Mouse (Mus musculus) heart, embryonic 12.5 days (tissue): ENCODE results near the gene Lamtor1. TPM values are rescaled to one million over a fixed set of nuclear protein-coding genes. Genes with fewer than 3 reads are reported as not detected.

Experiments
- ATAC-seq: fragments of 200-750 bp; cut with Nextera tagmentation; 2 replicates; pipeline ENCODE4 v1.8.0; 2017; ENCODE audit warnings: moderate TSS enrichment, moderate library complexity; ENCODE audit not compliant: insufficient number of reproducible peaks, low FRiP score
- H3K27ac ChIP-seq: fragments of 300-500 bp; sonication (generic); 2 replicates; pipeline ENCODE4 v1.5.1; 2016; ENCODE audit warnings: mild to moderate bottlenecking, moderate library complexity; ENCODE audit not compliant: poor library complexity, severe bottlenecking
- H3K27me3 ChIP-seq: fragments of 300-500 bp; sonication (generic); replicated peaks from 2 replicates; pipeline ENCODE4 v1.6.1; 2016; ENCODE audit warnings: mild to moderate bottlenecking, moderate library complexity
- H3K36me3 ChIP-seq: fragments of 300-500 bp; sonication (generic); 2 replicates; pipeline ENCODE4 v1.6.1; 2016; ENCODE audit warnings: mild to moderate bottlenecking, moderate library complexity
- H3K4me1 ChIP-seq: fragments of 300-500 bp; sonication (generic); replicated peaks from 2 replicates; pipeline ENCODE4 v1.6.1; 2016; ENCODE audit warnings: mild to moderate bottlenecking
- H3K4me2 ChIP-seq: fragments of 300-500 bp; sonication (generic); 2 replicates; pipeline ENCODE4 v1.6.1; 2016; ENCODE audit warnings: mild to moderate bottlenecking, moderate library complexity
- H3K4me3 ChIP-seq: fragments of 300-500 bp; sonication (generic); 2 replicates; pipeline ENCODE4 v1.5.1; 2016; ENCODE audit warnings: mild to moderate bottlenecking
- H3K9ac ChIP-seq: fragments of 300-500 bp; sonication (generic); 2 replicates; pipeline ENCODE4 v1.6.1; 2016; ENCODE audit warnings: mild to moderate bottlenecking, moderate library complexity
- H3K9me3 ChIP-seq: fragments of 300-500 bp; sonication (generic); replicated peaks from 2 replicates; pipeline ENCODE4 v1.6.1; 2016; ENCODE audit warnings: mild to moderate bottlenecking, moderate library complexity
- WGBS: fragments of 180-500 bp; shearing (Covaris S2); methylation state at CpG from one replicate; pipeline ENCODE4 v1.1.7; 2016; 5-methylcytosine and 5-hydroxymethylcytosine counted together
- polyA plus RNA-seq: library from polyadenylated mRNA; unstranded; fragments of >200 nt; fragmentation: Nextera tagmentation; extraction: Ambion mirVana; gene quantifications from 2 replicates; pipeline ENCODE4 v1.2.1, GENCODE M21; 2016

The Lamtor1 gene
- polyA plus RNA-seq: 128 and 131 TPM in 2 replicates

DNA sequence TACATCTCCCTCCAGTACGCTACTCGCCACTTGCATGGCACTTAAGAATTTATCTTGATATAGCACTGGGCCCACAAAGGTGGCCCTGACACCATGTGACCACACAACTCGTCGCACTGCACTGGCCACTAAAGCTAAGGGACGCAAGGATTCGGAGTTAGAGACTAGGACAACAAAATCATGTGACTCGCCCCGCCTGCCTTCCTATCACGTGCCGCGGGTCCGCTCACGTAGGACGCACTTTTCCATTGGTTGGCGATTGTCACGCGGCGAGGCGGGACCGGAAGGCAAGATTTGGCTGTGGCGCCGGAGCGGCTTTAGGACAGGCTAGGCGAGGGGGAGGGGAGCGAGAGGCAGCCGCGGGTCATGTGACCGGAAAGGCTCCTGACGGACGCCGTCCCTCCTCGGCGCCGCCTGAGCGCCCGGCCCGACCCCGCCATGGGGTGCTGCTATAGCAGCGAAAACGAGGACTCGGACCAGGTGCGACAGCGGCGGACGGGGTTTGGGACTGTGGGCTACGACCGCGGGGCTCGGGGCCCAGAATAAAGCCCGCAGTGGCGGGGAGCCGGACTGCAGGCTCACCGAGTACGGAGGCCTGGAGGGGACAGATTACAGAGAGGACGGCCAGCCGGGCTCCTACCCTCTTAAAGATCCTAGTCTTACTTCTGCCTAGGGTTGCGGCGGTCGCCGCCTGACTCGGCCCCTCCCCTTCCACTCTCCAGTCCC, at the start of gene Lamtor1:
Lamtor1 (plus strand) TSS at position 344 of the 726 bp plus-strand sequence.
- Histone ChIP-seq H3K4me3 (peak within 1 kb of the TSS; percentile 96), H3K9ac (peak within 1 kb of the TSS; percentile 96), H3K9me3 (no peaks in the 10 kb centered on the region), H3K27ac (peak within 1 kb of the TSS; percentile 98), H3K36me3 (peaks cover 29% of the 10 kb centered on the region), H3K27me3 (no peaks in the 10 kb centered on the region), H3K4me1 (peaks cover 29% of the 10 kb centered on the region), H3K4me2 (peak within 1 kb of the TSS; percentile 81)
- ATAC-seq: peak; percentile 99
- under 1% methylated on average over 61 of the region's 61 CpGs for WGBS

DNA sequence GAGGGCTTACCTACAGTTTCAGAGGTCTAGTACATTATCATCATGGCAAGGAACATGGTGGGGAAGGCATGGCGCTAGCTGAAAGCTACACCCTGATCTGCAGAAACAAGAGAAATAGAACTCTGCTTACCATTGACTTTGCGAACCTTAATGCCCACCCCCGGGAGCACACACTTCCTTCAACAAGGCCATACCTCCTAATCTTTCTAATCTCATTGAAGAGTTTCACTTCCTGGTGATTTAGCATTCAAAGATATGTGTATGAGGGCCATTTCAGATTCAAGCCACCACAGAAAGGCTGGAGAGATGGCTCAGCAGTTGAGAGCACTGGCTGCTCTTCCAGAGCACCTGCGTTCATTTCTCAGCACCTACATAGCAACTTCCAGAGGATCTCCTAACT, 48.6 kb upstream of the Lamtor1 start, which contains the start of gene Folr2:
Folr2 (minus strand) TSS at position 101 of the 400 bp plus-strand sequence.
- Histone ChIP-seq H3K9me3 (no peaks in the 10 kb centered on the region), H3K27me3 (no peaks in the 10 kb centered on the region), H3K4me2 (no peak within 1 kb of the TSS), H3K9ac (no peak within 1 kb of the TSS), H3K27ac (no peak within 1 kb of the TSS), H3K4me3 (no peak within 1 kb of the TSS), H3K4me1 (no peaks in the 10 kb centered on the region), H3K36me3 (no peaks in the 10 kb centered on the region)
- WGBS: 86% methylated on average over 4 of the region's 4 CpGs
- ATAC-seq: no peak

DNA sequence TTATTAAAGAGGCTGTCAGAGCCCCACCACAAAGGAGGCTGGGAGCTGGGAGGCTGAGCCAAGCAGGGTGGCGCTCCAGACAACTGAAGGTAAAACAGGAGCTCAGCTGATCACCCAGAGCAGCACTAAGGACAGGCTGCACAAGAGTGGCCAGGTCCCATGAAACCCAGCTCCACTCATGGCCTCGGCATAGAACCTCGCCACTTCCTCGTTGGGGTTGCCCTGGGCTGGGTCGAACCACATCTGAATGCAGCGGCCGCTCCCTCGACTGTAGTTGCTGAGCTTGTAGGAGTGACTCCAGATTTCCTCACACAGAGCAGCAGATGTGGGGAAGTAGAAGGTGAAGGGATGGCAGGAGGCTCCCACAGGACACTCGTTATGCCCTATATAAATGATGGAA, 47.3 kb upstream of the Lamtor1 start:
- ATAC-seq: no peak
- Histone ChIP-seq H3K4me3 (no peak overlapping the region), H3K27ac (no peak overlapping the region), H3K4me1 (no peaks in the 10 kb centered on the region), H3K9me3 (no peaks in the 10 kb centered on the region), H3K27me3 (no peaks in the 10 kb centered on the region), H3K36me3 (no peaks in the 10 kb centered on the region), H3K4me2 (no peak overlapping the region), H3K9ac (no peak overlapping the region)
- 77% methylated on average over 9 of the region's 9 CpGs for WGBS

DNA sequence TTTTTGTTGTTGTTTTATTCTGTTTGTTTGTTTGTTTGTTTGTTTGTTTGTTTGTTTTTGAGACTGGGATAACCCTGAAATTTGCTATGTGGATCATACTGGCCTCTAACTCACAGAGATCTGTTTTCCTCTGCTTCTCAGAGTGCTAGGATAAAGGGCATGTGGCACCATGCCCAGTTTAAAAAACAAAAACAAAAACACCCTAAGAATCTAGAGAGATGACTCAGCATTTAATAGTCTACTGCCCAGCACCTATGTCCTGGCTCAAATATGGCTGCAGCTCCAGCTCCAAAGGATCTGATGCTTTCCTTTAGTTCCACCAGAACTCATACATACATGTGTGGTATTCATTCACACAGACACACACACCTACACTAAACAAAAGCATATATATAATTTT, 44.7 kb upstream of the Lamtor1 start:
- no peaks in the 10 kb centered on the region for H3K4me1 ChIP-seq
- no peaks in the 10 kb centered on the region for H3K36me3 ChIP-seq
- H3K27ac ChIP-seq: no peak overlapping the region
- no peak for ATAC-seq
- no peaks in the 10 kb centered on the region for H3K27me3 ChIP-seq
- H3K9ac ChIP-seq: no peak overlapping the region
- H3K9me3 ChIP-seq: no peaks in the 10 kb centered on the region
- H3K4me2 ChIP-seq: no peak overlapping the region
- no peak overlapping the region for H3K4me3 ChIP-seq

DNA sequence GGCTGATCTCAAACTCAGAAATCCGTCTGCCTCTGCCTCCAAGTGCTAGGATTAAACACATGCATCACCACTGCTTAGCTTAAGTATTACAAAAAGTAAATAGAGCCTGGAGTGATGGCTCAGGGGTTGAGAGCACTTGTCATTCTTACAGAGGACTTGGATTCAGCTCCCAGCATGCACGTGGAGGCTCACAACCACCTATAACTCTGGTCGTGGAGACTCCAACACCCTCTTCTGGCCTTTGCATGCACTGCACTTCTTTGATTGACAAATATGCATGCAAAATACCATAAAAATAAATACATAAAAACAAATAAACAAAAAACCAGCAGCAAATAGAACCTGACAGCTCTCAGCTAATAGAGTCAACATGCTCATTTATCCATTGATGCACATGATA, 43.4 kb upstream of the Lamtor1 start:
- Histone ChIP-seq H3K4me3 (no peak overlapping the region), H3K36me3 (no peaks in the 10 kb centered on the region), H3K27ac (no peak overlapping the region), H3K9me3 (no peaks in the 10 kb centered on the region), H3K27me3 (no peaks in the 10 kb centered on the region), H3K4me1 (peaks cover 9% of the 10 kb centered on the region; the same call in 1 of the 2 replicates), H3K4me2 (no peak overlapping the region), H3K9ac (no peak overlapping the region)
- whole genome bisulfite sequencing: 65% methylated on average over 3 of the region's 3 CpGs
- ATAC-seq: no peak

DNA sequence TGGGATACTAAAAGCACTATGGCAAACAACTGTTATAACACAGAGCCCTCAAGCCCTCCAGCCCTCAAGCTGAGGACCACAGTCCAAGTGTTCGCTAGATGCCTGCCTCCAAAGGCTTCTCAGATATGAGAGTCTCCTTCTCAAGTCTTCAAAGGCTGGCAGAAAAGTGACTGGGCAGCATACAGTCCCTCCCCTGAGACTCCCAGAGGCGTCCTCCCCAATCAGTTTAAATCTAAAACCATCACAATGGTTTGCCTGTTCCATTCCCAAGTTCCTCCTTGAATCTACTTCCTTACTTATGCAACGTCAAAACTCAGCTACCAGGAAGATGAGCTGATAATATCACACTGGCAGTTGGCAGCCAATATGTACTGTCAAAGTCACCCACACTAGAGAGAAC, 42.3 kb upstream of the Lamtor1 start, which contains the start of gene Anapc15:
Anapc15 (plus strand) TSS at position 301 of the 400 bp plus-strand sequence.
- Histone ChIP-seq H3K27me3 (no peaks in the 10 kb centered on the region), H3K36me3 (no peaks in the 10 kb centered on the region), H3K4me1 (peaks cover 14% of the 10 kb centered on the region), H3K4me3 (no peak within 1 kb of the TSS), H3K27ac (no peak within 1 kb of the TSS), H3K9ac (no peak within 1 kb of the TSS), H3K4me2 (no peak within 1 kb of the TSS), H3K9me3 (no peaks in the 10 kb centered on the region)
- 59% methylated on average over 3 of the region's 3 CpGs for WGBS
- no peak for ATAC-seq

DNA sequence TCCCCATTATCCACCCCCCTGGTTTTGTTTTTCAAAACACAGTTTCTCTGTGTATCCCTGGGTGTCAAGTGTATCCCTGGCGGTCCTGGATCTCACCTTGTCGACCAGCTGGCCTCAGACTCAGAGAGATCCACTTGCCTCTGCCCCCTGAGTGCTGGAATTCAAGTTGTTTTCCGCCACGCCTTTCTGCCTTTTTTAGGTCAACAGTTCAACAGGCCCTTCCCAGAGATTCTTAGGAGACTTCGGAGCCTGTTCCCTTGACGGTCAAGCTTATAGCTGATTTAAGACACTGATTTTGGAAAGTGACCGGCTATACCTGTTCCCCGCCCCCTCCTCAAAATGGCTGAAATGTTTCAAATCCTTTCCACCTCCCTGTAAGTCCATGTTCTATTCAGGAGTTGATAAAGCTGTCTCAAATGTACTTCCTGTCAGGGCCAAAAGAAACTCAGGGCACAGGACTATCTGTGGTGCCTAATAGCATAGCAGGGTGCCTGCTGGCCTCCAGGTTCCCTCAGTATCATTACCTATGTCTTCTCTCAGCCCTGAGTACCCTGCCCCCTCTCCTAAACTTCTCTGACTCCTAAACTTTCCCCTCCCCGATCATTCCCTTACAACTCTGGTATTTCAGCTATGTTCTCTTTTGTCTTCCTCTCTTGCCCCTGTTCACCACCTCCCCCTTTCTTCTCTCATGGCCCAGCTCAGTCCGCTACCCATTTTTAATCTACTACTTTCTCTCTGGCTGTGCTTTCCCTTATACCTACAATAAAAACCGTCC, 39.0 kb upstream of the Lamtor1 start:
- no peak overlapping the region for H3K4me2 ChIP-seq
- WGBS: 71% methylated on average over 11 of the region's 11 CpGs
- H3K9me3 ChIP-seq: no peaks in the 10 kb centered on the region
- no peak for ATAC-seq
- no peaks in the 10 kb centered on the region for H3K27me3 ChIP-seq
- no peaks in the 10 kb centered on the region for H3K36me3 ChIP-seq
- no peak overlapping the region for H3K4me3 ChIP-seq
- peaks cover 25% of the 10 kb centered on the region for H3K4me1 ChIP-seq
- H3K27ac ChIP-seq: no peak overlapping the region
- H3K9ac ChIP-seq: no peak overlapping the region

DNA sequence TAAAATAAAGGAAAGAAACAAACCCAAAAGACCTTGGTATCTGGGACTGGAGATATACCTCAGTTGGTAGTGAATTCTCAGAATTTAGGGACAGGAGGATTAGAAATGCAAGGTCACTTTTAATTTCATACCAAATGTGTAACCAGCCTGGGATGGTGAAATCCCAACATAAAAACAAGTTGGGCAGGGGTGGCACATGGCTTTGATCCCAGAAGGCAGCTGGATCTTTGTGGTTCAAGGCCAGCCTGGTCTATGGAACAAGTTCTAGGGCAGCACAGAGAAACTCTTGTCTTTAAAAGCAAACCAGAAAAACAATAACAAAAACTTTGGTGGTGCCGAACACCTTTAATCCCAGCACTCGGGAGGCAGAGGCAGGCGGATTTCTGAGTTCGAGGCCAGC, 38.2 kb upstream of the Lamtor1 start:
- H3K36me3 ChIP-seq: no peaks in the 10 kb centered on the region
- 84% methylated on average over 4 of the region's 4 CpGs for WGBS

DNA sequence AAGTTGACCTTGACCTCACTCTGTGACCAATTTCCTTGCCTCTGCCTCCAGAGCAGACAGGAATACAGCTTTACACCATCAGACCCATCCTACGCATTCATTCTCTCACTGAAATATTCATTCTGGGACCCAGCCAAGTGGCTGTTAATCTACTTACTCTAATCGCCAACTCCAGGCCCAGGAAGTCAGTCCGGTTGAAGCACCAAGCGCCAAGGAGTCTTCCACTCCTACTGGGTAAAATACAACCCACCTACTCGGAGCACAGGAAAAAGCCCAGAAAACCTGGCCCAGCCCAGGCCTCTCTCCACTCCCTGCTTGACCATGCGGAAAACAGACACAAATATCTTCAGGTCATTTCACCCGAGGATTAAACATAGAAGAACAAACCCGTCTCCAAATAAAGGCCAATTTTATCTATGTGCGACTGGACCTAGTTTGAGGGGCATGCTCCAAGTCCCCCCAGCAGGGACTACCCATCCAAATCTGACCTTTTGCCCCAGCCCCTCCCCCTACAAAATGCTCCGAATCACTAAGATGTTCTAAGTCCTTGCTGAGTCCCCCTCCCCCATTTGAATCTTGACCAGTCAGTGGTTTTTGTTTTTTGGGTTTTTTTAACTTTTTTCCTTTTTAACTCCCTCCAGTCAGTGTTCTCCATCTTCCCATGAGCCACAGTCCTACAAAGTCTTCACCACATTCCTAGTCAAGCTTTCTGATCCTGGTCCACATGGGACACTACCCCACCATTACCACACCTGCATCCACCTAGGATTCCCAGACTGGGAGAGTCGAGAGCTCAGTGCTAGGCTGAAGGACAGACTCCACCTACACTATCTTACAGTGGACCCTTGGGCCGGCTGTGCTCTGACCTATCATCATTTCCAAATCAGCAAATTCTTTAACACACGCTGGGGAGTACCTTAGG, 37.2 kb upstream of the Lamtor1 start:
- 58% methylated on average over 13 of the region's 13 CpGs for WGBS
- Histone ChIP-seq H3K36me3 (no peaks in the 10 kb centered on the region), H3K4me2 (no peak overlapping the region), H3K4me3 (no peak overlapping the region), H3K9ac (no peak overlapping the region), H3K9me3 (no peaks in the 10 kb centered on the region), H3K4me1 (peaks cover 31% of the 10 kb centered on the region), H3K27me3 (no peaks in the 10 kb centered on the region), H3K27ac (peak overlapping the region; percentile 14; the same call in 1 of the 2 replicates)
- 0 out of 2 replicates have a peak, but pooled peaks have one; percentile 34 for ATAC-seq

More for the DNA sequence above, 38.2 kb upstream of the Lamtor1 start:
- H3K9me3 ChIP-seq: no peaks in the 10 kb centered on the region
- no peak overlapping the region for H3K27ac ChIP-seq
- H3K27me3 ChIP-seq: no peaks in the 10 kb centered on the region
- ATAC-seq: no peak
- no peak overlapping the region for H3K4me3 ChIP-seq
- peaks cover 26% of the 10 kb centered on the region for H3K4me1 ChIP-seq
- no peak overlapping the region for H3K4me2 ChIP-seq
- H3K9ac ChIP-seq: no peak overlapping the region

DNA sequence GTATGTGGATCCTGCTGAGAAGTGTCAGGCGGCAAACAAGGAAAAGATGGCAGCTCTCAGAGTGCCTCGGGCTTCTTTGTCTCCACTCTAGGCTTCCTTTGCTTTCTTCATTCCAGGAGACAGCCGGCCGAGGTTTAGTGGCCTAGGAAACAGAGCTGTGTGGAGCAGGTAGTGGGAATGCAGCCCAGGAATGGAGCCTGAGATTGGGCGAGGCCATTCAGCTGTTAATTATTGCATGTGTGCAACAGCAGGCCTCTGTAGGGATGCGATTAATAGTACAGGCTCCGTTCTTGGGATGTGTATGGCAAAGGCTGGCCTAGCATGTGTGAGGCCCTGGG, 36.6 kb upstream of the Lamtor1 start:
- peak overlapping the region; percentile 14; the same call in 1 of the 2 replicates for H3K27ac ChIP-seq
- 66% methylated on average over 7 of the region's 7 CpGs for WGBS
- no peak overlapping the region for H3K4me2 ChIP-seq
- no peaks in the 10 kb centered on the region for H3K9me3 ChIP-seq
- no peaks in the 10 kb centered on the region for H3K27me3 ChIP-seq
- no peaks in the 10 kb centered on the region for H3K36me3 ChIP-seq
- H3K4me3 ChIP-seq: no peak overlapping the region
- peaks cover 31% of the 10 kb centered on the region for H3K4me1 ChIP-seq
- H3K9ac ChIP-seq: no peak overlapping the region
- ATAC-seq: no peak

DNA sequence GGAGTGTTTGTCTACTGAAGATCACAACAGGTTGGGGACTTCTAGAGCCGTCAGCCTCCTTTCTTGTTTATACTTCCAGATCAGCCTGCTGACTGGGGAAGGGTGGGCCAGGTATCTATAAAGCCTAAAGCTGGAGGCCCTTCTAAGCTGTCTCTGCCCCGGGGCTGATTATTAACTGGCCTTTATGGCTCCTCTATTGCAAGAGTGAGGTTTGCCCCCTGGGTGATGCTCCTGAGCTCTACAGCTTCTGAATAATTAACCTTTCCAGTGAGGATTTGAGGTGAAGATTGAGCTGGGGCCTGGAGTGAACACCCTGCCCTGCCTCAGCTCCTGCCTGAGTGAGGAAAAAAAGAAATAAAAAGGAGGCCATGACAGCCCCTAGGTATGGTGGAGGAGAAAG, 35.1 kb upstream of the Lamtor1 start, which contains the start of gene Folr1:
Folr1 (minus strand) TSS at position 160 of the 400 bp plus-strand sequence.
- Histone ChIP-seq H3K4me2 (no peak within 1 kb of the TSS), H3K9me3 (no peaks in the 10 kb centered on the region), H3K27me3 (no peaks in the 10 kb centered on the region), H3K9ac (no peak within 1 kb of the TSS), H3K4me1 (peaks cover 31% of the 10 kb centered on the region), H3K4me3 (no peak within 1 kb of the TSS), H3K27ac (peak within 1 kb of the TSS; percentile 32), H3K36me3 (no peaks in the 10 kb centered on the region)
- 70% methylated on average over 2 of the region's 2 CpGs for WGBS
- ATAC-seq: no peak
